Mouse (Mus musculus) lung, embryonic 15.5 days (tissue): Measurements from ENCODE around the gene Med29. TPM values are rescaled to one million over a fixed set of nuclear protein-coding genes. Genes with fewer than 3 reads are reported as not detected.

Experiments
- ATAC-seq: fragments of 200-750 bp; cut with Nextera tagmentation; 2 replicates; pipeline ENCODE4 v1.8.0; 2017; ENCODE audit warnings: moderate number of reproducible peaks, borderline replicate concordance; ENCODE audit not compliant: low FRiP score, low TSS enrichment; ENCODE audit errors: extremely low read depth
- H3K27ac ChIP-seq: fragments of 300-500 bp; sonication (generic); 2 replicates; pipeline ENCODE4 v1.5.1; 2015; ENCODE audit warnings: moderate library complexity, mild to moderate bottlenecking, inconsistent platforms
- H3K27me3 ChIP-seq: fragments of 300-500 bp; sonication (generic); 2 replicates; pipeline ENCODE4 v1.6.1; 2015; ENCODE audit warnings: inconsistent platforms
- H3K36me3 ChIP-seq: fragments of 300-500 bp; sonication (generic); 2 replicates; pipeline ENCODE4 v1.6.1; 2015; ENCODE audit warnings: inconsistent platforms
- H3K4me1 ChIP-seq: fragments of 300-500 bp; sonication (generic); 2 replicates; pipeline ENCODE4 v1.6.1; 2015; ENCODE audit warnings: inconsistent platforms
- H3K4me2 ChIP-seq: fragments of 300-500 bp; sonication (generic); 2 replicates; pipeline ENCODE4 v1.6.1; 2015; ENCODE audit warnings: inconsistent platforms, mild to moderate bottlenecking, moderate library complexity
- H3K4me3 ChIP-seq: fragments of 300-500 bp; sonication (generic); 2 replicates; pipeline ENCODE4 v1.5.1; 2015; ENCODE audit warnings: mild to moderate bottlenecking, inconsistent platforms
- H3K9ac ChIP-seq: fragments of 300-500 bp; sonication (generic); 2 replicates; pipeline ENCODE4 v1.6.1; 2015; ENCODE audit warnings: inconsistent platforms
- H3K9me3 ChIP-seq: fragments of 300-500 bp; sonication (generic); 2 replicates; pipeline ENCODE4 v1.6.1; 2016; ENCODE audit warnings: inconsistent platforms
- WGBS: fragments of 180-500 bp; shearing (Covaris S2); methylation state at CpG from one replicate; pipeline ENCODE4 v1.1.7; 2015; 5-methylcytosine and 5-hydroxymethylcytosine counted together
- polyA plus RNA-seq: library from polyadenylated mRNA; unstranded; fragments of >200 nt; fragmentation: Nextera tagmentation; extraction: Ambion mirVana; gene quantifications from 2 replicates; pipeline ENCODE4 v1.2.1, GENCODE M21; 2015

Med29 gene
- polyA plus RNA-seq, 1 experiment from 2014 or later: 51.2 TPM

DNA sequence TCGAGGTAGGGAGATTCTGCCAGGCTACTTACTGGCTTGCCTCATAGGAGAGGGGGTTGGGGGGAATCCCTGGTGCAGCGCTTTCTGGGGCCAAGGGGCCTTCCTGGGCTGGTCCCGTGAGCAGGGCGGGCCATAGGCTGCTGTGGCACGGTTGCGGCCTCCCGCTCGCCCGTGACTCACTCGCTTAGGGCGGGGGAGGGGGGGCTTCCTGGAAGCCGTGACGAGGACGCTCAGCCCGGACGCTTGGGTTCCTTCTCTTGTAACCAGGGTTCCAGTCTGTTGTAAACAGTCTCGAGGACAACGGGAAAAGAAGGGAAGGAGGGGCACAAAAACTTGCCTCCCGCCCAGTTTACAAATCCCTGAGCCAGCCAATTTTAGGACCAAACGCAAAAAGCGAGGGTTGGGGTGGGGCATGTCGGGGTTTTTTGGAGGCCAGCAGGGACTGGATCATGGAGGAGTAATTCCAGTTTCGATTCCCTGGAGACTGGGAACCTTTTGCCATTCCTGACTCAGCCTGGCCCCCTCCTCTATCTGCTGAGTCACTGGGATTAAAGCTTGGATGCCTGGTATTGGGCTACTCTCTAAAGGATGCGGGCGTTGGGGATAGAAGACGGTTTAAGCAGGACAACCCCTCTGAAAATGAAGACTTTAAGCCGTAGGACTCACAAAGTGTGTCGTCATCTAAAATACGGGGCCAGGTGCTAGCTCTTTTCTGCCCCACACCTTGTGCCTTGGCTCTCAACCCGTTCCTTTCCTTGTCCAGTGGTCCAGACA is 11.3 kb downstream of the Med29 start:
- Histone ChIP-seq H3K9me3 (no peaks in the 10 kb centered on the region), H3K4me3 (peak overlapping the region; percentile 36), H3K27ac (peak overlapping the region; percentile 98), H3K4me2 (peak overlapping the region; percentile 63), H3K36me3 (peaks cover 7% of the 10 kb centered on the region), H3K9ac (peak overlapping the region; percentile 40), H3K4me1 (peaks cover 62% of the 10 kb centered on the region), H3K27me3 (no peaks in the 10 kb centered on the region)
- WGBS: 5% methylated on average over 30 of the region's 30 CpGs
- ATAC-seq: peak; percentile 49

DNA sequence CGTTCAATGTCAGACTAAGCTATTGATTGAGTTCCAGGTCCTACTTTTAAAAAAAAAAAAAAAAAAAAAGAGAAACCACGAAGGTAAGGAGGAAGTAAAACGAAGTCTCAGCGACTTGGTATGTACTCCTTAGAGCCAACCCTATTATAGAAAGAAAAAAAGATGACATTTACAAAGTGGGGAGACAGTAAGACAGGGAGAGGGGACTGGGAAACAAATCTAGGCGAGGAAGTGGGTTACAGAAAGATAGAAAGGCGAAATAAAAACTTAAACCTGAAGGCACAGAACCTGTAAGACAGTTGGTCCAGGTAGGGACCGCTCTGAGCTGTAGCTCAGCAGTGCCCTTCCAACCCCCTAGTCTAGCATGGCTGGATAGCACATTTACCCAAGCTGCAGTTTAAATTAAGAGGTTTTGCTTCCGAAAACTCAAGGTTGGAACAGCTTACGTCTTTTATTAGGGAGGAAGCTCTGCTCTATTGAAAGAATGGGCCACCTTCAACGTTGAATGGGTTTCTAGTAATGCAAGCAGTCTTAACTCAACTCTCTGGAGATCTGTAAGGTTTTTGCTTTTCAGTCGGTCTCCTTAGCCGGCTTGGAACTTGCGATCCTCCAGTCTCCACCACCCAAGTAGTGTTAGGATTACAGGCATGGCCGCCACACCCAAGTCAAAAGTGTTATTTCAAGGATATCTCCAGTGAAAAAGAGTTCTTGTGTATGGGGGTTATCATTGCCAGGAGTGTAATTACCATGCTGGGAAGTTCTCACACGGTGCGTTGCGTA is 12.1 kb downstream of the Med29 start, which contains the start of gene Zfp36:
Gene Zfp36 (minus strand): TSS at position 17 of the 780 bp plus-strand sequence.
- Histone ChIP-seq H3K4me2 (peak within 1 kb of the TSS; percentile 83), H3K4me1 (peaks cover 66% of the 10 kb centered on the region), H3K9me3 (no peaks in the 10 kb centered on the region), H3K4me3 (peak within 1 kb of the TSS; percentile 68), H3K27ac (peak within 1 kb of the TSS; percentile 98), H3K36me3 (peaks cover 2% of the 10 kb centered on the region), H3K9ac (peak within 1 kb of the TSS; percentile 82), H3K27me3 (no peaks in the 10 kb centered on the region)
- ATAC-seq: no peak
- 45% methylated on average over 17 of the region's 17 CpGs for WGBS

DNA sequence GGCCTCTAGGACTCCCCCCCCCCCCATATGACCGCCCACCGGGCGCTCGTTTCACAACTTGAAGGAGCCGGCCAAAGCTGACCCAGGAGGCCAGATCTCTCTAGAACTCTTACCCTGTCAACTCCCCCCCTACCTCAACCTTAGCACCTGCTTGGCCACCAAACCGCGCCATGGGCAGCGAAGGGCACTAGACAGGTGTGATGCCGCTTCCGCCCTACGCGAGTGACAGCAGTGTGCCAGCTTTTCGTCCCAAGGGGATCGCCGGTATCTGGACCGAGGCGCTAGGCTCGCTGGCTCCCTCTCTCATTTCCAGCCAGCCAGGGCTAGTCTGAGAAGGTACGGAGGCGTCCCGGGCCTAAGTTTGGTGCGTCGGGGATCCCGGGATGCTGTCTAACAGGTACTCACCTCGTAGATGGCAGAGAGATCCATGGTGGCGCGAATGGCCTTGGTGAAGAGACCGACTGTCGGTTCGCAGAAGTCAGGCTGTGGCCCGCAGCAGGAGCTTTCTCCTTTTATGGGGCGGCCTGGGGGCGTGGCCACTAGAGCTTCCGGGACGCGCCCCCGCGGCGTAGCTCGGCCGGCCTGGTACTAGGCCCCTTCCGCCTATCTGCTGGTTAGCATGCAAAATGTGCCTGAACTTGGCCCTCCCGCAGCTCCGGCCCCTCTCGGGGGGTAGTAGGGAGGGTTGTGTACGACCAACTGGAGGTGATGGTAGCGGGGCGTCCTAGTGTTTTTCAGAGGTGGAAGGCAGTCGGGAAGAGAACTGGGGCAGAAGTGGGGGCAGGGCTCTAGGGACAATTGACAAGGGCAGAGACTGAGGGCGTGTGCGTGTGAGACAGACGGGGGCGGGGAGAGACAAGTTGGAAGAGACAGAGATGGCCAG is 13.5 kb downstream of the Med29 start:
- Histone ChIP-seq H3K27me3 (no peaks in the 10 kb centered on the region), H3K4me1 (peaks cover 73% of the 10 kb centered on the region), H3K27ac (peak overlapping the region; percentile 98)

DNA sequence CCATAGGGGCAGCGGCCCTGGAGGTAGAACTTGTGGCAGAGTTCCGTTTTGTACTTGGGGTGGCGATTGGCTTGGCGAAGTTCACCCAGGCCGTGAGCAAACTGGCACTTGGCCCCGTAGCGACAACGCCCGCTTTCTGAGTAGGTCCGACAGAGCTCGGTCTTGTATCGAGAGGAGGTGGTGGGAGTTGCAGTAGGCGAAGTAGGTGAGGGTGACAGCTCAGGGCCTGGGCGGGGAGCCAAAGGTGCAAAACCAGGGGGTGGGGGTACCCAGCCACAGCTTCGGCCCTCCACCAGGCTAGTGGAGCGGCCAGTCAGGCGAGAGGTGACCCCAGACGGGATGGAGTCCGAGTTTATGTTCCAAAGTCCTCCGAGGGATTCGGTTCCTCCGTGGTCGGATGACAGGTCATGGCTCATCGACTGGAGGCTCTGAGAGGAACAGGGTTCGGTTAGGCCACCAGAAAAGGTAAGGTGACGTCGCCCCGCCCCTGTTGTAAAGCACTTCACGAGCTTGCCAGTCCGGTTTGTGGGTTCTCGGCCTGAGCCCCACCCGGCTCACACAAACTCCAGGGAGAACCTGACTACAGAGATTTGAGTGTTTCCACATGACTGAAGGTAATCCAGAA is 14.3 kb downstream of the Med29 start:
- Histone ChIP-seq H3K4me2 (peak overlapping the region; percentile 83), H3K9me3 (no peaks in the 10 kb centered on the region), H3K4me1 (peaks cover 74% of the 10 kb centered on the region), H3K27ac (peak overlapping the region; percentile 98), H3K9ac (peak overlapping the region; percentile 82), H3K27me3 (no peaks in the 10 kb centered on the region), H3K4me3 (peak overlapping the region; percentile 68), H3K36me3 (no peaks in the 10 kb centered on the region)
- WGBS: 18% methylated on average over 32 of the region's 32 CpGs
- ATAC-seq: no peak

More for the DNA sequence above, 13.5 kb downstream of the Med29 start:
- H3K9ac ChIP-seq: peak overlapping the region; percentile 82
- H3K36me3 ChIP-seq: no peaks in the 10 kb centered on the region
- H3K9me3 ChIP-seq: no peaks in the 10 kb centered on the region
- peak overlapping the region; percentile 83 for H3K4me2 ChIP-seq
- H3K4me3 ChIP-seq: peak overlapping the region; percentile 68
- peak; percentile 16 for ATAC-seq
- 1% methylated on average over 53 of the region's 53 CpGs for WGBS

DNA sequence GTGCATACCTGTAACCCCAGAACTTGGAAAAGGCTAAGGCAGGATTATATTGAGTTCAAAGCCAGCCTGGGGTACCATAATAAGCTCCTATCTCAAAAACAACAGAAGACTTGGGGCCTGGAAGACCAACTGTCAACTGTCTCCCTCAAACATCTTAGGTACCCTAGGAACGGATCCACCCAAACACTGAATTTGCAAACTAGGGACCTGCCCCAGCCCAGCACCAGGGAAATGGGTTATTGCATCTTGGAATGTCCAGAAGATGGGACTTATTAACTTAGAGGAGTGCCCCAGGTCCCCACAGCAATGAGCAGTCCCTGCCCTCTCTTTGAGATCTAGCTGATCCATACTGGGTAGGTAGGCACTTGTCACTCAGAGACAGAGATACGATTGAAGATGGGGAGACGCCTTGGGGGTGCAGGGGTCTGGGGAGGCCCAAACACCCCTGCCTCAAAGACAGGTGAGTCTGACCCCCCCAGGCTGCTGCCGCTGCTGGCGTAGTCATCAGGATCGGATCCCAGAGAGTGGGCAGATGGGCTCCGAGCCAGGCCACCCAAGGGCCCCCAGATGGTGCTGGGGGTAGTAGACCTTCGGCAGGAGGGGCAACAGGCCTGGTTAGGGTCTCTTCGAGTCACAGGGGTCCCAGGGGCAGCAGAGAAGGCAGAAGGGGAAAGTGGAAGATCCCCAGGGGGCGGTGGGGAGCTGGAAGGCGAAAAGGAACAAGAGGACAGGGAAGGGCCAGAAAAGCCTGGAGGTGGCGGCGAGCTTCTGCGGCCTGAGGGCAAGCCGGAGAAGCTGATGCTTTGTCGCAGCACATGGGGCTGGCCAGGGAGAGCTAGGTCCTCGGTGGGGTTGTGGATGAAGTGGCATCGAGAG is 15.1 kb downstream of the Med29 start:
- Histone ChIP-seq H3K9ac (peak overlapping the region; percentile 82), H3K36me3 (no peaks in the 10 kb centered on the region), H3K4me1 (peaks cover 67% of the 10 kb centered on the region), H3K27me3 (no peaks in the 10 kb centered on the region), H3K4me3 (peak overlapping the region; percentile 68), H3K27ac (peak overlapping the region; percentile 98), H3K9me3 (no peaks in the 10 kb centered on the region), H3K4me2 (peak overlapping the region; percentile 83)
- 61% methylated on average over 18 of the region's 18 CpGs for WGBS
- no peak for ATAC-seq

DNA sequence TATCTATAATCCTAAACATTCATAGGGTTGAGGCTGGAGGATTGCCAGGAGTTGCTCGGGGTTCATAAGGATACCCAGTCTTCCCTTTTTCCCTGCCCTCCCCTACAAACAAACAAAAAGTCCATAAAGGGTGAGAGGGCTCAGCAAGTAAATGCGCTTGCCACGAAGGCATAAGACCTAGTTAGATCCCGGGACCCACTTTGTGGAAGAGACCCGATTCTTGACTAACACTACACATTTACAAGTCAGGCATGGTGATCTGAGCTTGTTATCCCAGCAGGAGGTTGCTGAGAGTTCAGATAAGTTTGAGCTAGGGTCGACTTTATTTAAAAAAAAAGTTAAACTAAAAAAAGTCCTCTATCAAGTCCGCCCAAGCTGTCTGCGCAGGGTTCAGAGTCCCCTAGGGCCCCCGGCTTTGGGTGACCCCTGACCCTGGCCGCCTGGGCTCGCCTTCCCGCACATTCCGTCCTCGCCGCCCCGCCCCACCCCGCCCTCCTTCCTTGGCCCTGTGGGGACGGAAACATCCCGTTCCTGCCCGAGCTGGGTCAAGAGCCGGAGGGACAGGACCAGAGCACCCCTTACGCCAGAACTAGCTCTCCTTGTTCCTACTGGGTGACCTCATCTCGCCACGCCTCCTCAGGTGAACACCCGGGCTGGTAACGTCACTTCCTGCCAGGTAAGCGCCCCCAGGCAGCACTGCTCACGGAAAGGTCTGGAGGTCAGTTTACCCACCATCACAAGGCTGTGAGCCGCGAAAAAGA is 16.3 kb downstream of the Med29 start:
- Histone ChIP-seq H3K4me1 (peaks cover 56% of the 10 kb centered on the region), H3K9me3 (no peaks in the 10 kb centered on the region), H3K36me3 (no peaks in the 10 kb centered on the region), H3K9ac (peak overlapping the region; percentile 41), H3K4me3 (peak overlapping the region; percentile 68), H3K4me2 (peak overlapping the region; percentile 83), H3K27ac (peak overlapping the region; percentile 98), H3K27me3 (no peaks in the 10 kb centered on the region)
- WGBS: 1% methylated on average over 30 of the region's 30 CpGs
- no peak for ATAC-seq

DNA sequence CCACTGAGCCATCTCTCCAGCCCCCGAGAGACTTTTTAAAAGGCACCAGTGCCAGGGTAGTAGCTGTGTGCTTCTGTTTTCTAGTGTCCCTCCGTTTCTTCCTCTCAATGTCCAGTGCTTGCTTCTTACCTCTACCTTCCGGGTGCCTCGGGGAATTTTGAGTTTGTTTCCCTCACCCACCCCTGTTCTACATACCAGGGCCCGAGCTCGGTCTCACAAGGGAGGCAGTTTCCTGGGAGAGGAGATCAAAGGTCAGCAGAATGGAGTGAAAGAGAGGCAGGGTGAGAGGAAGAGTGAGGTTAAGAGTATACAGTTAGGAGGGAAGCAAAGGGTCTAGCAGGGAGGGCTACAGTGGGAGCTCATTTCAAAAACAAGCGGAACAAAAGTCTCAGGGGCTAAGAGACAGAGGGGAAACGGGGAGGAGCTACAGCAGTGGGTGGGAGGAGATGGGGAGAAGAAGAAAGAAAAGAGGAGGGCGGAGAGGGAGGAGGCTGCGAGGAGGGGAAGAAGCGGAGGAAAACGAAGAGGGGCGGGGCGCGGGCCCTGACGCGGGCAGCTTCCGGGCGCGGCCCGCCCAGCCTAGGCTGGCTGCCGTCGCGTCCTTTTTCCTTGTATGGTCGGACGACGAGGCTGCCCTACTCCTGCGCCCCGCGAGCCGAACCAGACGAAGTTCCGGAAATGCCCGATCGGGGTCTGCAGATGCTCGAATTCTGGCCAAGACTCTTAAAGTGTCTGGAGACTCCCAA is 17.2 kb downstream of the Med29 start:
- H3K4me2 ChIP-seq: peak overlapping the region; percentile 83
- peak; percentile 66 for ATAC-seq
- WGBS: 2% methylated on average over 35 of the region's 36 CpGs
- H3K27me3 ChIP-seq: no peaks in the 10 kb centered on the region
- peak overlapping the region; percentile 98 for H3K27ac ChIP-seq
- H3K36me3 ChIP-seq: no peaks in the 10 kb centered on the region; the same call in 1 of the 2 replicates
- H3K9me3 ChIP-seq: no peaks in the 10 kb centered on the region
- H3K4me3 ChIP-seq: peak overlapping the region; percentile 68
- H3K9ac ChIP-seq: peak overlapping the region; percentile 63
- H3K4me1 ChIP-seq: peaks cover 54% of the 10 kb centered on the region

DNA sequence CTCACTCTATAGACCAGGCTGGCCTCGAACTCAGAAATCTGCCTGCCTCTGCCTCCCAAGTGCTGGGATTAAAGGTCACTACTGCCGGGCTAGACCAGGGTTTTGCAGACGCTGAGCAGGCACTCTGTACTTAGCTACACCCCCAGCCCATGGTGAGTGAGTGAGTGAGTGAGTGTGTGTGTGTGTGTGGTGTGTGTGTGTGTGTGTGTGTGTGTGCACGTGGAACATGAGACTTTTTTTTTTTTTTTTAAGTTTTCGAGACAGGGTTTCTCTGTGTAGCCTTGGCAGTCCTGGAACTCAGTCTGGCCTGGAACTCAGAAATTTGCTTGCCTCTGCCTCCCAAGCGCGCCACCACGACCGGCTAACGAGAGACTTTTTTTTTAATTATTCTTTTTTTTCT is 17.9 kb downstream of the Med29 start:
- ATAC-seq: no peak
- Histone ChIP-seq H3K4me2 (peak overlapping the region; percentile 83), H3K36me3 (peaks cover 7% of the 10 kb centered on the region; the same call in 1 of the 2 replicates), H3K9ac (no peak overlapping the region), H3K27ac (peak overlapping the region; percentile 98), H3K4me1 (peaks cover 54% of the 10 kb centered on the region), H3K4me3 (0 out of 2 replicates have a peak overlapping the region, but pooled peaks have one; percentile 68), H3K27me3 (no peaks in the 10 kb centered on the region), H3K9me3 (no peaks in the 10 kb centered on the region)
- WGBS: 72% methylated on average over 10 of the region's 10 CpGs

DNA sequence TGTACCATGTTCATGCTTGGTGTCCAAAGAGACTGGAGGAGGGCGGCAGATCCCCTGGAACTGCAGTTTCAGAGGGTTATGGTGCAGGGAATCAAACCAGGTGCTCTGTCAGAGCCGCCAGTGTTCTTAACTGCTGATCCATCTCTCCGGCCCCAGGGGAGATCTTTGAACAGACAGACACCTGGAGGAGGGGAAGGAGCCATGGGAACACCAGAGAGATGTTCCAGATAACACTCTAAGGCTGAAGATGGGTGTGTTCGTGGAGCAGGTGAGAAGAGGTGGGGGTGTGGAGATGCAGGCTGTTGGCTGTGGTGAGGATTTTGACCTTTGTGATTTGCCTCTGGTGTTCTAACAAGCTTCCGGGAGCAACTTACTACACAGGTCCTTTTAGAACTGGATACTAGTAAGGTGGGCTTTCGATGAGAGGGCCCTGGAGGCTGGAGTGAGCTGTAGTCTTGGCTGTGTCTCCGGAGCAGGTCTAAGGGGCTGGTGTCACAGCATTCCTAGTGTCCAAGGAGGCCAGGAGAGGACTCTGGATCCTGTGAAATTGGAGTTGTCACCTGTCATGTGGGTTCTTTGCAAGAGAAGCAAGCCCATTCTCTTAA is 18.5 kb downstream of the Med29 start:
- Histone ChIP-seq H3K4me2 (no peak overlapping the region), H3K9ac (no peak overlapping the region), H3K27ac (peak overlapping the region; percentile 64; the same call in 1 of the 2 replicates), H3K36me3 (peaks cover 12% of the 10 kb centered on the region; the same call in 1 of the 2 replicates), H3K4me1 (peaks cover 49% of the 10 kb centered on the region), H3K27me3 (no peaks in the 10 kb centered on the region), H3K4me3 (no peak overlapping the region), H3K9me3 (no peaks in the 10 kb centered on the region)
- ATAC-seq: no peak
- 79% methylated on average over 7 of the region's 7 CpGs for WGBS
